Mouse (Mus musculus) liver, postnatal 0 days (tissue): ENCODE results near the gene Caskin2. TPM values are rescaled to one million over a fixed set of nuclear protein-coding genes. Genes with fewer than 3 reads are reported as not detected.

Experiments used
- ATAC-seq: fragments of 200-750 bp; cut with Nextera tagmentation; 2 replicates; pipeline ENCODE4 v1.8.0; 2017; ENCODE audit warnings: mild to moderate bottlenecking, moderate library complexity
- DNase-seq: peaks from one replicate; pipeline ENCODE4 v3.0.0-alpha.2; 2016
- H3K27ac ChIP-seq: fragments of 300-500 bp; sonication (generic); 2 replicates; pipeline ENCODE4 v1.5.1; 2014; ENCODE audit warnings: antibody characterized with exemption, moderate library complexity, mild to moderate bottlenecking, low read depth
- H3K27me3 ChIP-seq: fragments of 300-500 bp; sonication (generic); 2 replicates; pipeline ENCODE4 v1.6.1; 2014; ENCODE audit warnings: low read length, control low read depth, mixed read lengths; ENCODE audit not compliant: insufficient read depth
- H3K36me3 ChIP-seq: fragments of 300-500 bp; sonication (generic); replicated peaks from 2 replicates; pipeline ENCODE4 v1.6.1; 2014; ENCODE audit warnings: mild to moderate bottlenecking, control low read depth, low read length, moderate library complexity, mixed read lengths; ENCODE audit not compliant: insufficient read depth
- H3K4me1 ChIP-seq: fragments of 300-500 bp; sonication (generic); 2 replicates; pipeline ENCODE4 v1.6.1; 2014; ENCODE audit warnings: antibody characterized with exemption, mild to moderate bottlenecking, control low read depth; ENCODE audit not compliant: insufficient read depth
- H3K4me2 ChIP-seq: fragments of 300-500 bp; sonication (generic); 2 replicates; pipeline ENCODE4 v1.6.1; 2014; ENCODE audit warnings: low read depth, mild to moderate bottlenecking, low read length, moderate library complexity, mixed read lengths
- H3K4me3 ChIP-seq: fragments of 300-500 bp; sonication (generic); 2 replicates; pipeline ENCODE4 v1.5.1; 2014; ENCODE audit warnings: low read depth, low read length
- H3K9ac ChIP-seq: fragments of 300-500 bp; sonication (generic); replicated peaks from 2 replicates; pipeline ENCODE4 v1.6.1; 2014; ENCODE audit warnings: mild to moderate bottlenecking, moderate library complexity
- H3K9me3 ChIP-seq: fragments of 300-500 bp; sonication (generic); 2 replicates; pipeline ENCODE4 v1.6.1; 2016; ENCODE audit warnings: mild to moderate bottlenecking, control low read depth, low read length, mixed read lengths
- CTCF ChIP-seq: sonication (generic); IDR thresholded peaks from 2 replicates; pipeline ENCODE4 v1.5.1; 2016; ENCODE audit warnings: antibody characterized with exemption, low read depth
- EP300 ChIP-seq: IDR thresholded peaks from 2 replicates; pipeline ENCODE4 v1.6.1; 2016; ENCODE audit warnings: antibody characterized with exemption, low read depth, mild to moderate bottlenecking
- WGBS: fragments of 180-500 bp; shearing (Covaris S2); extraction: QIAGEN DNeasy Blood & Tissue Kit; methylation state at CpG from one replicate; pipeline ENCODE4 v1.1.7; 2014; ENCODE audit not compliant: insufficient replicate concordance; 5-methylcytosine and 5-hydroxymethylcytosine counted together
- polyA plus RNA-seq: library from polyadenylated mRNA; unstranded; fragments of >200 nt; fragmentation: Nextera tagmentation; extraction: Ambion mirVana; gene quantifications from 2 replicates; pipeline ENCODE4 v1.2.1, GENCODE M21; 2015

Caskin2 gene
- polyA plus RNA-seq, 1 experiment from 2014 or later = 3.3 TPM

DNA sequence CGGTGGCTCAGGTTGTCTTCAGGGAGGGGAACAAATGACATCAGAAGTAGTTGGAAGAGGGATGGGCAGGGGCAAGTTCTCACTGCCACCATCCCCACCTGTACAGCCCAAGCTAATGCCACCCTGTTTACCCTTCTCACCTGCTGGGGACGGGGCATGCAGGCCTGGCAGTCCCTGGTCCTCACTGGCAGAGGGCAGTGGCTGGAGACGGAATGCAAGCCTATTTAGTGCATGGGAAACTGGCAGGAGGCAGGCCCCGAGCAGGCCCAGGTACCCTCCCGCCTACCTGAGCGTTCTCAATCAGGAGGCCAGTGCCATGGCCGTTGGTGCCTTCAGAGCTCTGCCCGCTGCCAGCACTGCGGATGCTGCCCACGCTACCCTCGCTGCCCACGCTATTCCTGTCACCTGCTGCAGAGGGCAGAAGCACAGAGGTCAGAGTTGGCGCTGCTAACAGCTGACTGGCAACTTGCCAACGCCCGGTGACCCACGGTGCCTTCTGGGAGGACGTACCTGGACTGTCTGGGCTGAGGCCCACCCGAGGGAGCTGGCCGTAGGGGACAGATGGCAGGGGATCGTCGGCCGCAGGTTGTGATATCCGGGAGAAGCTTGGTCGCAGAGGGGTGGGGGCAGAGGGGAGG, 10.2 kb downstream of the Caskin2 start:
- Histone ChIP-seq H3K4me1 (no peaks in the 10 kb centered on the region), H3K4me2 (no peak overlapping the region), H3K4me3 (no peak overlapping the region), H3K9me3 (no peaks in the 10 kb centered on the region), H3K9ac (no peak overlapping the region), H3K36me3 (peaks cover 46% of the 10 kb centered on the region), H3K27me3 (no peaks in the 10 kb centered on the region), H3K27ac (no peak overlapping the region)
- TF ChIP-seq CTCF = no peak
- no peak for TF ChIP-seq EP300
- ATAC-seq = no peak
- 91% methylated on average over 24 of the region's 24 CpGs for WGBS
- DNase-seq = no peak

DNA sequence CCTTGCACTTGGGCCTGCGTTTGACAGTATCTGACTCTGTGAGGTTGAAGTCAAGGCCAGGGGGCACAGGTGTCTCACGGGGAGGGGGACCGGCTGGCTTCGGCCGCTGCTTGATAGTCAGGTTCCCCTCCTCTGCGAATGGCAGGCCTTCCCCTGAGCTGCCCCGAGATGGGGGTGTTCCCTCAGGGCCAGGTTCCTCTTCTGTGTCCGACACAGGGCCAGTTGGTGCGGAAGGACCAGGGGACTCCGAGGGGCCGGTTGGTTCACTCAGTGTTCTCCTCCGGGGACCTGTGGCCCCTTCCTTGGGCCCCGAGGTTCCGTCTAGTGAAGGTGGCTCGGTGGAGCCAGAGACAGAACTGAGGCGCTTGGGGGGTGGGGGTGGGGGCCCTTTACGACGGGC, 12.5 kb downstream of the Caskin2 start:
- DNase-seq (no peak), ATAC-seq (no peak)
- Histone ChIP-seq H3K27ac (no peak overlapping the region), H3K4me2 (no peak overlapping the region), H3K27me3 (no peaks in the 10 kb centered on the region), H3K9me3 (no peaks in the 10 kb centered on the region), H3K36me3 (peaks cover 55% of the 10 kb centered on the region), H3K9ac (no peak overlapping the region), H3K4me1 (no peaks in the 10 kb centered on the region), H3K4me3 (no peak overlapping the region)
- 84% methylated on average over 18 of the region's 18 CpGs for WGBS
- no peak for TF ChIP-seq CTCF
- no peak for TF ChIP-seq EP300

DNA sequence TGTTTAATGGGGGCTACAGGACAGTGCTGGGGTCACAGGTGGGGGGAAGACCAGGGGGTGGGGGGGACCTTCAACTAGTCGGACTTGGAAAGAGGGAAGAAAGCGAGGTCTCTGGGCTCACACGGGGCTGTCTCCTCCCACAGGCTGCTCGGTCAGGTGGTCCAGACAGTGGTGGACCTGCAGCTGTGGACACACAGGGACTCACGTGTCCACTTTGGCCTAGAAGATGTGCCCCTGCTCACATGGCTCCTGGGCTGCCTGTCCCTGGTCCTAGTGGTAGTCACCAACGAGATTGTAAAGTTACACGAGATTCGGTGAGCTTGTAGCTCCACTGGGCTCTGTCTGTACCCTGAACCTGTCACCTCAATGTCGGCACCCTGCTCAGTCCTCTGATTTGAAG, 15.8 kb downstream of the Caskin2 start:
- ATAC-seq = peak; percentile 48
- WGBS = 73% methylated on average over 8 of the region's 9 CpGs
- no peak for DNase-seq
- TF ChIP-seq EP300 = no peak
- no peak for TF ChIP-seq CTCF
- Histone ChIP-seq H3K9me3 (no peaks in the 10 kb centered on the region), H3K4me3 (no peak overlapping the region), H3K4me1 (no peaks in the 10 kb centered on the region), H3K4me2 (no peak overlapping the region), H3K27ac (no peak overlapping the region), H3K9ac (no peak overlapping the region), H3K27me3 (no peaks in the 10 kb centered on the region), H3K36me3 (peaks cover 67% of the 10 kb centered on the region)

DNA sequence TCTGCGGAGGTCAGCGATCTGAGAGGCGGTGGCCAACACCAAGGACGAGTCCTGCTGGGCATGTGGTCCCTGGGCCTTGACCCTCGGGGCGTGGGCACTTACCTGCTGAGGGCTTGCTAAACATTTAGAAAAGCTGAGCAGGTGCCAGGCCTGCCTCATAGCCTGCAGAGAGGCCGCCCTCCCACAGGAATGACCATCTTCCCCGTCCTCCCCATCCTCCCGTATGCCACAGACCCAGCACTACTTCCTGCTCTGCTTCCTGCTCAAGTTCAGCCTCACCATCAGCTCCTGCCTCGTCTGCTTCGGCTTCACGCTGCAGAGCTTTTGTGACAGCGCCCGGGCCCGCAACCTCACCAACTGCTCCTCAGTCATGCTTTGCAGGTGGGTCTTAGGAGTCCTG, 16.5 kb downstream of the Caskin2 start:
- no peak for TF ChIP-seq CTCF
- no peak for TF ChIP-seq EP300
- Histone ChIP-seq H3K36me3 (peaks cover 71% of the 10 kb centered on the region), H3K4me3 (no peak overlapping the region), H3K9me3 (no peaks in the 10 kb centered on the region), H3K4me1 (no peaks in the 10 kb centered on the region), H3K9ac (no peak overlapping the region), H3K27me3 (no peaks in the 10 kb centered on the region), H3K27ac (no peak overlapping the region), H3K4me2 (no peak overlapping the region)
- 65% methylated on average over 15 of the region's 15 CpGs for WGBS
- ATAC-seq (no peak), DNase-seq (no peak)

DNA sequence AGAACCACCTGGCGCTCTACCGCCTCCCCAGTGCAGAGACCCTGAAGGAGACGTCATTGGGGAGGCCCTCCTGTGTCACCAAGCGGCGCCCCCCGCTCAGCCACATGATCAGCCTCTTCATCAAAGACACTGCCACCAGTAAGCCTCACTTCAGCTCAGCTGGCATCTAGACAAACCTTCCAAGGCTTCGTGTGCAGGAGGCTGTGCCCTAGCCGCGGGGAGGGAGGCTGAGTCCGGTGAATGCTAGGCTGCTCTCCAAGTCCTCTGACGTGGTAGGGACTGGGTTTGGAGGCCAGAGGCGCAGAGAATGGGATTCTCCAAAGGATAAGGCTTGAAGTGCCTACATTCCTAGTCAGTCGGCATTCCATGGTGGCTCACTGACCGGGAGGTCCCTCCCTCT, 21.1 kb downstream of the Caskin2 start:
- 91% methylated on average over 14 of the region's 14 CpGs for WGBS
- ATAC-seq (no peak), DNase-seq (no peak)
- no peak for TF ChIP-seq CTCF
- no peak for TF ChIP-seq EP300
- H3K4me2 ChIP-seq = no peak overlapping the region
- H3K27me3 ChIP-seq = no peaks in the 10 kb centered on the region
- H3K36me3 ChIP-seq = peaks cover 66% of the 10 kb centered on the region
- H3K4me3 ChIP-seq = no peak overlapping the region
- H3K4me1 ChIP-seq = no peaks in the 10 kb centered on the region
- H3K9me3 ChIP-seq = no peaks in the 10 kb centered on the region
- H3K27ac ChIP-seq = no peak overlapping the region
- no peak overlapping the region for H3K9ac ChIP-seq

DNA sequence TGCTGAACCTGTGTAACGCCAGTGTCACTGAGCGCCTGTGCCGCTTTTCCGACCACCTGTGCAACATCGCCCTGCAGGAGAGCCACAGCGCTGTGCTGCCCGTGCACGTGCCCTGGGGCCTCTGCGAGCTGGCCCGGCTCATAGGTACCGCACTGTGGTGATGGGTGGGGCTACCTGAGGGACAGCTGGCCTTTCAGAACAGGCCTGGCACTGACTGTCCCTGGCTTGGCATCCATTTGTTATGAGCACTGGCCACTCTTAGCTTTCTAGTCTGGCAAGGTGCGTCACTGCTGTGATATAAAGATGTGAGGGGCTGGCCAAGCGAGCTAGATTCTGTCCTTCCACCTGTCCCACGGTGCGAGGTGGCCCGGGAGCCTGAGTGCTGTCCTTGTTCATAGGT, 21.5 kb downstream of the Caskin2 start:
- no peaks in the 10 kb centered on the region for H3K4me1 ChIP-seq
- H3K9me3 ChIP-seq = no peaks in the 10 kb centered on the region
- no peak overlapping the region for H3K27ac ChIP-seq
- DNase-seq (no peak), ATAC-seq (no peak)
- H3K27me3 ChIP-seq = no peaks in the 10 kb centered on the region
- WGBS = 93% methylated on average over 16 of the region's 16 CpGs
- no peak overlapping the region for H3K4me2 ChIP-seq
- TF ChIP-seq EP300 = no peak
- TF ChIP-seq CTCF = no peak
- peaks cover 62% of the 10 kb centered on the region for H3K36me3 ChIP-seq
- H3K9ac ChIP-seq = no peak overlapping the region
- no peak overlapping the region for H3K4me3 ChIP-seq

DNA sequence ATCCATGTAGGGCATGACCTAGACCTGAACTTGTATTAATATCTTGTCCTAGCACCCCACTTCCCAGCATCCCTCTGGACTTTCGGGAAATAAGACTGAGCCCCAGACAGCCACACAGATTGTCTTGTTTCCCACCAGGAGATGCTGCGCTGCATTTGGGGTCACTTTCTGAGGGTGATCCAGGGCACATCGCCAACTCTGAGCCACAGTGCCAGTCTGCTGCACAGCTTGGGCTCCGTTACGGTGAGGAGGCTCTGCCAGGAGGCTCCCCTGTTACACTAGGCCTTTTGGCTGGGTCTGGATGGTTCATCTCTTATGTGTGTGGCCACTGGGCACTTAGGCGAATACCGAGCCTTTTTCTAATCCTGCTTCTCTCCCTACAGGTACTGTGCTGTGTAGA, 23.7 kb downstream of the Caskin2 start:
- no peak overlapping the region for H3K9ac ChIP-seq
- H3K27me3 ChIP-seq = no peaks in the 10 kb centered on the region
- no peak overlapping the region for H3K4me3 ChIP-seq
- DNase-seq (no peak), ATAC-seq (no peak)
- no peak for TF ChIP-seq EP300
- no peak for TF ChIP-seq CTCF
- H3K9me3 ChIP-seq = no peaks in the 10 kb centered on the region
- H3K4me2 ChIP-seq = no peak overlapping the region
- WGBS = 94% methylated on average over 7 of the region's 7 CpGs
- H3K4me1 ChIP-seq = no peaks in the 10 kb centered on the region
- no peak overlapping the region for H3K27ac ChIP-seq
- peaks cover 47% of the 10 kb centered on the region for H3K36me3 ChIP-seq
